Mouse (Mus musculus) forebrain, embryonic 11.5 days (tissue): ENCODE data around the gene Mast4. TPM values are rescaled to one million over a fixed set of nuclear protein-coding genes. Genes with fewer than 3 reads are reported as not detected.

Experiments
- ATAC-seq: fragments of 200-750 bp; cut with Nextera tagmentation; replicated peaks from 2 replicates; pipeline ENCODE4 v1.8.0; 2017; ENCODE audit warnings: moderate TSS enrichment; ENCODE audit not compliant: low FRiP score
- DNase-seq: peaks from one replicate; pipeline ENCODE4 v3.0.0-alpha.2; 2017; ENCODE audit warnings: low spot score
- H3K27ac ChIP-seq: fragments of 300-500 bp; sonication (generic); 2 replicates; pipeline ENCODE4 v1.5.1; 2014; ENCODE audit warnings: low read depth, low read length
- H3K27me3 ChIP-seq: fragments of 300-500 bp; sonication (generic); 2 replicates; pipeline ENCODE4 v1.6.1; 2014; ENCODE audit warnings: mild to moderate bottlenecking, low read length, mixed read lengths; ENCODE audit not compliant: control insufficient read depth, insufficient read depth
- H3K36me3 ChIP-seq: fragments of 300-500 bp; sonication (generic); 2 replicates; pipeline ENCODE4 v1.6.1; 2014; ENCODE audit warnings: mild to moderate bottlenecking, low read length, moderate library complexity, mixed read lengths; ENCODE audit not compliant: control insufficient read depth, insufficient read depth
- H3K4me1 ChIP-seq: fragments of 300-500 bp; sonication (generic); replicated peaks from 2 replicates; pipeline ENCODE4 v1.6.1; 2014; ENCODE audit warnings: low read length, mixed read lengths; ENCODE audit not compliant: control insufficient read depth, insufficient read depth
- H3K4me2 ChIP-seq: fragments of 300-500 bp; sonication (generic); 2 replicates; pipeline ENCODE4 v1.6.1; 2014; ENCODE audit warnings: low read depth, mild to moderate bottlenecking, low read length, moderate library complexity, mixed read lengths; ENCODE audit not compliant: severe bottlenecking
- H3K4me3 ChIP-seq: fragments of 300-500 bp; sonication (generic); 2 replicates; pipeline ENCODE4 v1.5.1; 2014; ENCODE audit warnings: low read depth, low read length
- H3K9ac ChIP-seq: fragments of 300-500 bp; sonication (generic); 2 replicates; pipeline ENCODE4 v1.6.1; 2014; ENCODE audit warnings: low read length
- H3K9me3 ChIP-seq: fragments of 300-500 bp; sonication (generic); 2 replicates; pipeline ENCODE4 v1.6.1; 2016; ENCODE audit warnings: low read length, mixed read lengths; ENCODE audit not compliant: control insufficient read depth
- WGBS: fragments of 180-500 bp; shearing (Covaris S2); extraction: QIAGEN DNeasy Blood & Tissue Kit; methylation state at CpG from one replicate; pipeline ENCODE4 v1.1.7; 2014; 5-methylcytosine and 5-hydroxymethylcytosine counted together
- polyA plus RNA-seq: library from polyadenylated mRNA; unstranded; fragments of >200 nt; fragmentation: Nextera tagmentation; extraction: Ambion mirVana; gene quantifications from 2 replicates; pipeline ENCODE4 v1.2.1, GENCODE M21; 2014

Mast4 gene
- polyA plus RNA-seq, 1 experiment from 2014 or later: 23.5 TPM

GRCm38 (mm10) chr13:103014631-103015030 lies 319.7 kb downstream of the Mast4 start:
- no peak overlapping the region for H3K27ac ChIP-seq
- H3K9me3 ChIP-seq: no peaks in the 10 kb centered on the region
- no peak overlapping the region for H3K9ac ChIP-seq
- H3K4me2 ChIP-seq: no peak overlapping the region
- DNase-seq (no peak), ATAC-seq (no peak; the same call in 1 of the 2 replicates)
- WGBS: 56% methylated on average over 6 of the region's 6 CpGs
- no peaks in the 10 kb centered on the region for H3K36me3 ChIP-seq
- no peaks in the 10 kb centered on the region for H3K4me1 ChIP-seq
- H3K27me3 ChIP-seq: no peaks in the 10 kb centered on the region
- H3K4me3 ChIP-seq: no peak overlapping the region

- ATAC-seq: no peak
- H3K27ac ChIP-seq: no peak overlapping the region
These were observed 320.1 kb downstream of the Mast4 start for GRCm38 (mm10) chr13:103014222-103014621.

GRCm38 (mm10) chr13:103005227-103005626 lies 329.1 kb downstream of the Mast4 start:
- no peak overlapping the region for H3K9ac ChIP-seq
- H3K9me3 ChIP-seq: no peaks in the 10 kb centered on the region
- no peak overlapping the region for H3K27ac ChIP-seq
- H3K4me3 ChIP-seq: no peak overlapping the region
- no peaks in the 10 kb centered on the region for H3K27me3 ChIP-seq
- H3K36me3 ChIP-seq: no peaks in the 10 kb centered on the region
- WGBS: 90% methylated on average over 2 of the region's 2 CpGs
- no peaks in the 10 kb centered on the region for H3K4me1 ChIP-seq
- H3K4me2 ChIP-seq: no peak overlapping the region
- ATAC-seq (no peak), DNase-seq (no peak)

More at GRCm38 (mm10) chr13:103014222-103014621, 320.1 kb downstream of the Mast4 start:
- no peak for DNase-seq
- H3K27me3 ChIP-seq: no peaks in the 10 kb centered on the region
- H3K9me3 ChIP-seq: no peaks in the 10 kb centered on the region
- no peaks in the 10 kb centered on the region for H3K36me3 ChIP-seq
- H3K9ac ChIP-seq: no peak overlapping the region
- no peaks in the 10 kb centered on the region for H3K4me1 ChIP-seq
- 39% methylated on average over 1 of the region's 1 CpGs for WGBS
- H3K4me2 ChIP-seq: no peak overlapping the region
- H3K4me3 ChIP-seq: no peak overlapping the region

GRCm38 (mm10) chr13:103001831-103002230 lies 332.5 kb downstream of the Mast4 start:
- no peak for DNase-seq
- no peak overlapping the region for H3K27ac ChIP-seq
- ATAC-seq: no peak
- WGBS: 80% methylated on average over 1 of the region's 1 CpGs
- no peak overlapping the region for H3K4me2 ChIP-seq
- H3K9ac ChIP-seq: no peak overlapping the region
- no peaks in the 10 kb centered on the region for H3K36me3 ChIP-seq
- no peaks in the 10 kb centered on the region for H3K4me1 ChIP-seq
- H3K4me3 ChIP-seq: no peak overlapping the region
- no peaks in the 10 kb centered on the region for H3K9me3 ChIP-seq
- H3K27me3 ChIP-seq: no peaks in the 10 kb centered on the region

GRCm38 (mm10) chr13:103000891-103001290 lies 333.4 kb downstream of the Mast4 start:
- H3K9ac ChIP-seq: no peak overlapping the region
- no peak overlapping the region for H3K27ac ChIP-seq
- no peak overlapping the region for H3K4me2 ChIP-seq
- no peaks in the 10 kb centered on the region for H3K4me1 ChIP-seq
- WGBS: 20% methylated on average over 7 of the region's 7 CpGs
- no peak overlapping the region for H3K4me3 ChIP-seq
- H3K36me3 ChIP-seq: no peaks in the 10 kb centered on the region
- ATAC-seq (no peak), DNase-seq (no peak)
- H3K9me3 ChIP-seq: no peaks in the 10 kb centered on the region
- H3K27me3 ChIP-seq: no peaks in the 10 kb centered on the region

- ATAC-seq (no peak), DNase-seq (no peak)
- 92% methylated on average over 11 of the region's 11 CpGs for WGBS
- H3K4me2 ChIP-seq: no peak overlapping the region
- no peak overlapping the region for H3K9ac ChIP-seq
- no peak overlapping the region for H3K27ac ChIP-seq
- no peaks in the 10 kb centered on the region for H3K9me3 ChIP-seq
- H3K36me3 ChIP-seq: no peaks in the 10 kb centered on the region
- H3K4me3 ChIP-seq: no peak overlapping the region
- no peaks in the 10 kb centered on the region for H3K27me3 ChIP-seq
- H3K4me1 ChIP-seq: no peaks in the 10 kb centered on the region
These were observed 340.2 kb downstream of the Mast4 start for GRCm38 (mm10) chr13:102994098-102994497.

GRCm38 (mm10) chr13:102992680-102993423 lies 341.4 kb downstream of the Mast4 start:
- DNase-seq: no peak
- Histone ChIP-seq H3K4me3 (no peak overlapping the region), H3K27me3 (no peaks in the 10 kb centered on the region), H3K9me3 (no peaks in the 10 kb centered on the region), H3K9ac (no peak overlapping the region), H3K27ac (no peak overlapping the region), H3K4me1 (no peaks in the 10 kb centered on the region), H3K36me3 (no peaks in the 10 kb centered on the region), H3K4me2 (no peak overlapping the region)
- ATAC-seq: no peak
- 91% methylated on average over 7 of the region's 7 CpGs for WGBS

- Histone ChIP-seq H3K27ac (no peak overlapping the region), H3K4me2 (no peak overlapping the region), H3K9ac (no peak overlapping the region), H3K36me3 (no peaks in the 10 kb centered on the region), H3K4me3 (no peak overlapping the region), H3K4me1 (no peaks in the 10 kb centered on the region), H3K9me3 (no peaks in the 10 kb centered on the region), H3K27me3 (no peaks in the 10 kb centered on the region)
- DNase-seq (no peak), ATAC-seq (no peak)
- 67% methylated on average over 11 of the region's 11 CpGs for WGBS
These were observed 342.4 kb downstream of the Mast4 start for GRCm38 (mm10) chr13:102991928-102992327.

GRCm38 (mm10) chr13:102991196-102991595 lies 343.1 kb downstream of the Mast4 start:
- DNase-seq (no peak), ATAC-seq (no peak)
- H3K4me3 ChIP-seq: no peak overlapping the region
- WGBS: 91% methylated on average over 7 of the region's 7 CpGs
- H3K27me3 ChIP-seq: no peaks in the 10 kb centered on the region
- no peaks in the 10 kb centered on the region for H3K36me3 ChIP-seq
- no peak overlapping the region for H3K27ac ChIP-seq
- no peak overlapping the region for H3K4me2 ChIP-seq
- H3K4me1 ChIP-seq: no peaks in the 10 kb centered on the region
- no peaks in the 10 kb centered on the region for H3K9me3 ChIP-seq
- no peak overlapping the region for H3K9ac ChIP-seq
